Mouse (Mus musculus) hindbrain, embryonic 16.5 days (tissue): ENCODE measurements around the gene B4galnt3. TPM values are rescaled to one million over a fixed set of nuclear protein-coding genes. Genes with fewer than 3 reads are reported as not detected.

Experiments
- ATAC-seq: fragments of 200-750 bp; cut with Nextera tagmentation; 2 replicates; pipeline ENCODE4 v1.8.0; 2017; ENCODE audit warnings: moderate TSS enrichment, moderate library complexity
- H3K27ac ChIP-seq: fragments of 300-500 bp; sonication (generic); 2 replicates; pipeline ENCODE4 v1.5.1; 2014; ENCODE audit warnings: low read depth, mild to moderate bottlenecking, control low read depth, low read length, moderate library complexity
- H3K27me3 ChIP-seq: fragments of 300-500 bp; sonication (generic); replicated peaks from 2 replicates; pipeline ENCODE4 v1.6.1; 2014; ENCODE audit warnings: low read length; ENCODE audit not compliant: control insufficient read depth, insufficient read depth
- H3K36me3 ChIP-seq: fragments of 300-500 bp; sonication (generic); 2 replicates; pipeline ENCODE4 v1.6.1; 2014; ENCODE audit warnings: mild to moderate bottlenecking, low read length, moderate library complexity, mixed read lengths; ENCODE audit not compliant: control insufficient read depth, insufficient read depth
- H3K4me1 ChIP-seq: fragments of 300-500 bp; sonication (generic); 2 replicates; pipeline ENCODE4 v1.6.1; 2014; ENCODE audit warnings: low read depth, low read length; ENCODE audit not compliant: control insufficient read depth, insufficient read depth
- H3K4me2 ChIP-seq: fragments of 300-500 bp; sonication (generic); 2 replicates; pipeline ENCODE4 v1.6.1; 2014; ENCODE audit warnings: mild to moderate bottlenecking, low read length, control low read depth, moderate library complexity
- H3K4me3 ChIP-seq: fragments of 300-500 bp; sonication (generic); 2 replicates; pipeline ENCODE4 v1.5.1; 2014; ENCODE audit warnings: mild to moderate bottlenecking, low read length, control low read depth, moderate library complexity
- H3K9ac ChIP-seq: fragments of 300-500 bp; sonication (generic); 2 replicates; pipeline ENCODE4 v1.6.1; 2014; ENCODE audit warnings: low read depth, mild to moderate bottlenecking, control low read depth, low read length, moderate library complexity
- H3K9me3 ChIP-seq: fragments of 300-500 bp; sonication (generic); 2 replicates; pipeline ENCODE4 v1.6.1; 2014; ENCODE audit warnings: mild to moderate bottlenecking, low read length, moderate library complexity; ENCODE audit not compliant: control insufficient read depth
- WGBS: fragments of 180-500 bp; shearing (Covaris S2); extraction: QIAGEN DNeasy Blood & Tissue Kit; methylation state at CpG from one replicate; pipeline ENCODE4 v1.1.7; 2014; 5-methylcytosine and 5-hydroxymethylcytosine counted together
- polyA plus RNA-seq: library from polyadenylated mRNA; unstranded; fragments of >200 nt; fragmentation: Nextera tagmentation; extraction: Ambion mirVana; gene quantifications from 2 replicates; pipeline ENCODE4 v1.2.1, GENCODE M21; 2015

B4galnt3 gene
- polyA plus RNA-seq, 1 experiment from 2014 or later = 0.20 TPM

DNA sequence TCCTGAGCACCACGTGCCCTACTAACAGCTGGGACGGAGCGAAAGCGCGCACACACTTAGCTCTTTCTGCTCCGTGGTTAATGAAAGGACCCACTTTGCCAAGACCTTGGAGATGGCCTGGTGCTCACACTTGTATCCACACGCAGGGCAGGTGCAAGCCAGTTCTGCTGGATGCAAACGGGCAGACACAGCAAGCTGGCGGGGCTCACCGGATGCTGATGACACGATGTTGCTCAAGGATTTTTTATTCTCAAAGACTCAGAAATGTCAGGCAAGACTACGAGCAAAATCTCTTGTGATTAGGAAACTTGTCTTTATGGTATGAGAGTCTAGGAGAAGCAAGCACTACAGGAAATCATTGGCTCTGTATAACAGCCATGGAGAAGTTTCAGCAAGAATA lies 52.9 kb downstream of the B4galnt3 start:
- H3K4me3 ChIP-seq = no peak overlapping the region
- 88% methylated on average over 12 of the region's 12 CpGs for WGBS
- H3K36me3 ChIP-seq = no peaks in the 10 kb centered on the region
- no peak overlapping the region for H3K9ac ChIP-seq
- H3K9me3 ChIP-seq = no peaks in the 10 kb centered on the region
- H3K27me3 ChIP-seq = no peaks in the 10 kb centered on the region
- H3K4me1 ChIP-seq = no peaks in the 10 kb centered on the region
- ATAC-seq = no peak
- no peak overlapping the region for H3K27ac ChIP-seq
- H3K4me2 ChIP-seq = no peak overlapping the region

DNA sequence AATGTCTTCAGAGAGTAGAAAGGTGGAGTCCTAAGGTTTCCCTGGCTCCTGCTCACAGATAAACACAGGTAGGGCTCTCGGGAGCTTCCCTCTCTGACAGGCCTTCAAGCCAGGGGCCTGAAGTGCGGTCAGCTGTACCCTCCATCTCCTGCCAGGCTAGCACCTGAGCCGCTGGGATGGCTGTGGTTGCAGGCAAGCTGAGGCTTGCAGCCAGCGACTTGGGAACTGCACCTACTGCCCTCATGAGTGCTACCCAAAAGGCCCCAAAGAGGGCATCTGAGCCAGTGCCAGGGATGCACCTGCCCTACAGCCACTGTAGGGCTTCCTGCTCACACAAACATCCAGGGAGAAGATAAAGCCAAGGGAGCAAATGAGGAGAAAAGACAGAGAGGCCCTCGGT lies 53.9 kb downstream of the B4galnt3 start:
- ATAC-seq = no peak
- Histone ChIP-seq H3K9ac (no peak overlapping the region), H3K4me3 (no peak overlapping the region), H3K4me2 (no peak overlapping the region), H3K27me3 (no peaks in the 10 kb centered on the region), H3K36me3 (no peaks in the 10 kb centered on the region), H3K9me3 (no peaks in the 10 kb centered on the region), H3K4me1 (no peaks in the 10 kb centered on the region), H3K27ac (no peak overlapping the region)
- 83% methylated on average over 5 of the region's 5 CpGs for WGBS

DNA sequence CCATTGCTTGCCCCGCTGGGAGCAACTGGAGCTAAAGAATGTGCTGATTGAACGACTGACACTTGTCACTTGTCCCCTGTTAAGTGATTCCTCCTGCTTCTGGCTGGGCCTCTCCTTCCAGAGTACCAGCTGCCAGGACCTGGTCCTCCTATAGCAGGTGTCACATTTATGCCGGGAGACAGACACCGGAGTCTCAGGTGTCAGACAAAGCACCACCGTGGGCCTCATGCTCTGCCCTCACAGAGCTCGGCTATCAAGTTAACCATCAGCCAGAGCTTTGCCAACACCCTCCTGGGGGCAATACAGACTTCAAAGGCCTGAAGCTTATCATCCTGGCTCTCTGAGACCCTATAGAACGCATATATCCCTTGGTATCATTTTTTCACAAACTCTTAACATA lies 58.5 kb downstream of the B4galnt3 start:
- H3K4me2 ChIP-seq = no peak overlapping the region
- 65% methylated on average over 7 of the region's 7 CpGs for WGBS
- H3K4me3 ChIP-seq = no peak overlapping the region

DNA sequence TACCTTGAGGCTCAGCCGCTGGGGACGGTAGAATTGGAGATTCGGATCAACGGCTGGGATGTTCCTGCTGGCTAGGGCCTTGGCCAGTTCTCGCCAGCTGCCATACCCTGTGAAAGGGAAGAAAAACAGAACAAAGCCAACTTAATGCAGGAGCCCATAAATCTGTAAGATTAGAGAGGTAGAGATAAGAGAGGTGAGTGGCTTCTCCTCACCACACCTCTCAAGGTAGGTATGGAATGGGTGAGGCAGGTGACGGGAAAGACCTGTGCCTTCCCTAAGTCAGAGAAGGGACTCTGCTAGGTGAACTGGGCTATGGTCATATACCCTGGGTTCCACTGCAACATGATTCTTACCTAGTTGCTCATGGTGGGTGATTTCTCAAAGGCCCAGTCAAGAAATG lies 61.5 kb downstream of the B4galnt3 start:
- no peaks in the 10 kb centered on the region for H3K9me3 ChIP-seq
- H3K4me2 ChIP-seq = no peak overlapping the region
- H3K4me1 ChIP-seq = no peaks in the 10 kb centered on the region
- H3K9ac ChIP-seq = no peak overlapping the region
- no peaks in the 10 kb centered on the region for H3K27me3 ChIP-seq
- 97% methylated on average over 6 of the region's 6 CpGs for WGBS
- ATAC-seq = no peak
- no peak overlapping the region for H3K27ac ChIP-seq
- H3K36me3 ChIP-seq = no peaks in the 10 kb centered on the region
- H3K4me3 ChIP-seq = no peak overlapping the region

More for the DNA sequence above, 58.5 kb downstream of the B4galnt3 start:
- H3K27ac ChIP-seq = no peak overlapping the region
- H3K9me3 ChIP-seq = no peaks in the 10 kb centered on the region
- H3K36me3 ChIP-seq = no peaks in the 10 kb centered on the region
- no peak overlapping the region for H3K9ac ChIP-seq
- H3K4me1 ChIP-seq = no peaks in the 10 kb centered on the region
- H3K27me3 ChIP-seq = no peaks in the 10 kb centered on the region
- ATAC-seq = no peak

DNA sequence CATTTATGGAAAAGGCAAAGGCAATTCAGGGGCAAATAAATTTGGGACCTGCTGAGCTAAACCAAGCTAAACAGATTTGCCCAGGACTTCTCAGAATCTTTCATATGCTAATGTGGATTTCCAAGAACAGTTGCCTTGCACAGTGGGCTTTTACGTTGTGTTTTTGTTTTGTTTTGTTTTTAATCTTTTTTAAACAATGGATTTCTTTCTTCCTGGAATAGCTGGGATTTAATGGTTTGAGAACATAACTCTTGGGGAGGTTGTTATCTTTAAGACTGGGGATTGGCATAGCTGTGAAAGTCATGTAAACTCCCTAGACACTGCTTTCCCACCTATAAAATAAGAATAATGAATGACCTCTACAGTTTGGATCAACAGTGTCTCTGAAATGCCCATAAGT lies 63.9 kb downstream of the B4galnt3 start:
- Histone ChIP-seq H3K9ac (no peak overlapping the region), H3K4me3 (no peak overlapping the region), H3K36me3 (no peaks in the 10 kb centered on the region), H3K27ac (no peak overlapping the region), H3K4me2 (no peak overlapping the region), H3K4me1 (no peaks in the 10 kb centered on the region), H3K27me3 (no peaks in the 10 kb centered on the region), H3K9me3 (no peaks in the 10 kb centered on the region)
- no peak for ATAC-seq
- WGBS = 4% methylated on average over 1 of the region's 1 CpGs

DNA sequence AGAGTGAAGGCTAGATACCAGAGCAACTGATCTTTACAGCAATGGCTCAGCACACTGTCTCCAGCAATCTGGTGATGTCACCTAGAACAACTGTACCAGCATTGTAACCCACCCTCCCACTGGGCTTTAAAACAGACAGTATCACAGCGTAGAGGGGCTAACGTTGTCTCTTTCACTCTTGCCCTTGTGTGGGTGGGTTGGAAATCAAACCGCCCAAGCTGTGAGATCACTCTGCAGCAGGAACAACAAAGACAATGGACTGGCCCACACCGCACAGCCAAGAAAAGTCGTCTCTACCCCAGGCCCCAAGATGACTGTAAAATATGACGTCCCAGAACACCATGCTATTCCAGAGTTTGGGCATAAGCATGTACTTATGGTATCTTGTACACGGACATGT lies 64.6 kb downstream of the B4galnt3 start:
- no peak for ATAC-seq
- Histone ChIP-seq H3K4me1 (no peaks in the 10 kb centered on the region), H3K9ac (no peak overlapping the region), H3K36me3 (no peaks in the 10 kb centered on the region), H3K27me3 (no peaks in the 10 kb centered on the region), H3K4me3 (no peak overlapping the region), H3K4me2 (no peak overlapping the region), H3K9me3 (no peaks in the 10 kb centered on the region), H3K27ac (no peak overlapping the region)
- WGBS = 67% methylated on average over 7 of the region's 7 CpGs

DNA sequence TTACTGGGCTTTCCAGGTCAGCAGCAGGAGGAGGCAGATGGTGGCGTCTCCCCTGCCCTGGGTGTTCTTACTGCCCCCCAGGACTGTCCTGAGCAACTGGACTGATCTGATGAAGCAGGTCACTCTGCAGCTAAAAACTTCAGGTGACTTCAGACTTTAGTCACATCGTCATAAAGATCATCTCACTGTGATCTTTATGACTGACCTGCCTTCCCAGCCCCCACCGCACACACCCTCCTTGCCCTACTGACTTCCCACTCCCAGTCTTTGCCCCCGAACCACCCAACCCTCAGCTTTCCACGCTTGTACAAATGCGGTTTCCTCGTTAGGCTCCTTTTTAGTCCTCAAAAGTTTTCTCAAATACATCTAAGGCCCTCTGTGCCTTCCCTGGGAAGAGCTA lies 67.3 kb downstream of the B4galnt3 start:
- Histone ChIP-seq H3K9ac (no peak overlapping the region), H3K4me1 (no peaks in the 10 kb centered on the region)
- WGBS = 96% methylated on average over 7 of the region's 7 CpGs

DNA sequence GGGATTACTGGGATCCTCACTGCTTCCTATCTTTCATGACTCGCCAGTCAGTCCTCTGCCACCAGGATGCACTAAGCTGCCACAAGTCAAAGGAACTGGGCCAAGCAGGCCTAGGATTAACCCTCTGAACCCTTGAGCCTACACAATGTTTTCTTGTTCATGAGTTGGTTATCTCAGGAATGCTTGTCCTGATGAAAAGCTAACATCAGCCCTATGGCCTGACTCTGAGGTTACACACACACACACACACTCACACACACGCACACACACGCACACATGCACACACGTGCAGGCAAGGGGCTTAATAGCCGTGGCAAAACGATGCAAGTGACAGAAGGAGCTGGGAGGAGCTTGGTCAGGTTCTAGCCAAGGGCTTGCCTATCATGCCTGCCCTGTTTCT lies 69.0 kb downstream of the B4galnt3 start:
- WGBS = 60% methylated on average over 6 of the region's 6 CpGs
- Histone ChIP-seq H3K27ac (no peak overlapping the region), H3K4me1 (no peaks in the 10 kb centered on the region), H3K9ac (no peak overlapping the region), H3K9me3 (no peaks in the 10 kb centered on the region), H3K36me3 (no peaks in the 10 kb centered on the region), H3K27me3 (no peaks in the 10 kb centered on the region), H3K4me3 (no peak overlapping the region), H3K4me2 (no peak overlapping the region)
- ATAC-seq = no peak

More for the DNA sequence above, 67.3 kb downstream of the B4galnt3 start:
- Histone ChIP-seq H3K4me2 (no peak overlapping the region), H3K4me3 (no peak overlapping the region), H3K27me3 (no peaks in the 10 kb centered on the region), H3K27ac (no peak overlapping the region), H3K36me3 (no peaks in the 10 kb centered on the region), H3K9me3 (no peaks in the 10 kb centered on the region)
- no peak for ATAC-seq

DNA sequence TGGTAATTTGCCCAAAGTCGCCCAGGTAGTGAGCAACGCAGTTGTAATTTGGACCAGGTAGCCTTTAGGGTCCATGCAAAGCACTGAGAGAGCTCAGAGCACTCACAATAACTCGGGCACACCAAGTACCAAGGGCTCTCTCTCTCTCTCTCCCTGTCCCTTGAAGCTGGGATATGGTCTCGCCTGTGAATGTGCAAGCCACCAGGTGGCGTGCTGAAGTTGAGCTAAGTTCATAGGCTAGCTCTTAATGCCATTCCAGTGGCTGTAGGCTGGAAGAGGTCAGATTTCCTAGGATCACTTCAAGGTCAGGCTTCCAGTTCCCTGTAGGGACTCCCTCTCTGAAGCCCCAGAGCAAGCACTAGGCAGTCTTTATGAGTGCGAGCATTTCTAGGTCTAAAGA lies 71.7 kb downstream of the B4galnt3 start:
- Histone ChIP-seq H3K27me3 (no peaks in the 10 kb centered on the region), H3K27ac (no peak overlapping the region), H3K4me2 (no peak overlapping the region), H3K9ac (no peak overlapping the region), H3K4me1 (no peaks in the 10 kb centered on the region), H3K36me3 (no peaks in the 10 kb centered on the region), H3K4me3 (no peak overlapping the region), H3K9me3 (no peaks in the 10 kb centered on the region)
- ATAC-seq = no peak
- 31% methylated on average over 6 of the region's 6 CpGs for WGBS

DNA sequence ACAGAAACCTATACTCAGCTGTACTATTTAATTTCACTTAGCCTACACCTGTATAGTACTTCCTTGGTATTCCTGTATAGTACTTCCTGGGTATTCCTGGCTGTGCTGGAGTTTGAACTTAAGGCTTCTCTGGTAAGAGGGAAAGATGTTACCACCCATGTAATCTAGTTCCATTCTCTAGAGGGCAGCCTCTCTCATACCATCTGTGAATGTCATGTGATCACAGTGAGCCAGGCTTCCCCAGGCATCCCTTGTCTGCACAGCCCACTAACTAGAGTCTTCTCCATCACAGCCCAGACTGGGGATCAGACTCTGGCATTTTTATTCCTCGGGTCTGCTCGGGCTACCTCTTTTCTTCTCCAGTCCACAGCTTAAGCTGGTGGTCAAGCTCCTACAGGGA lies 75.1 kb downstream of the B4galnt3 start:
- Histone ChIP-seq H3K9ac (no peak overlapping the region), H3K4me2 (no peak overlapping the region), H3K4me1 (no peaks in the 10 kb centered on the region), H3K27ac (no peak overlapping the region), H3K4me3 (no peak overlapping the region), H3K36me3 (no peaks in the 10 kb centered on the region), H3K27me3 (no peaks in the 10 kb centered on the region), H3K9me3 (no peaks in the 10 kb centered on the region)
- WGBS = 86% methylated on average over 2 of the region's 2 CpGs
- no peak for ATAC-seq
